Mouse (Mus musculus): Measurements from ENCODE around the gene Siah1a. TPM values are rescaled to one million over a fixed set of nuclear protein-coding genes. Genes with fewer than 3 reads are reported as not detected.

The Siah1a gene
- total and polyA plus RNA-seq, 3 experiments, result 11.5 to 16.3 (median 15.6) TPM

DNA sequence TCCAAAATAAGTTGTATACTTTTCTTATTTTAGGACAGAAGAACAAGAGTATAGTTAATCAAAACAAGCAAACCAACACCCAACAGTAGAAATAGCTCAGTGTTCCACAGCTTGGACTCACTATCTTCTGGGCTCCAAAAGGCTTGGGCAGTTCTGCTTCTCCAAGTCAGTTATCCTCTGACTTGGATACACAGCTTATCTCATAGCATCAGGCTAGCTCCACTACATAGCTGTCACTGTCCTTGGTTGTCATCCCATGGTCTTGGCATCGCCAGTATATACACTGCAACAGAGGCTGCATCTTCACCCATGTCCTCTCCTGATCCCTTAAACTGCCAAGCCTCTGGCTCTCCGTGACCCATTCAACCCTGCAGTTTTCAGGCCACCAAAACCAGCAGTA is 50.0 kb downstream of the Siah1a start:
- WGBS, result 98% methylated on average over 2 of the region's 2 CpGs
- no peak overlapping the region for H3K27ac ChIP-seq
- H3K27me3 ChIP-seq (ENCODE audit: control insufficient read depth, insufficient read depth, low read length), result no peaks in the 10 kb centered on the region
- H3K79me2 ChIP-seq (replicated peaks; ENCODE audit: control insufficient read depth, insufficient read depth, low read length), result no peaks in the 10 kb centered on the region; the same call in 1 of the 2 replicates
- no peak overlapping the region for H3K9ac ChIP-seq (ENCODE audit: low read depth, low read length)
- TF ChIP-seq EP300 (IDR thresholded peaks at IDR 0.05; ENCODE audit: insufficient read depth, low read depth, low read length) (no peak), POLR2A (IDR thresholded peaks at IDR 0.05; ENCODE audit: insufficient read depth, low read depth, low read length) (no peak), CTCF (IDR thresholded peaks at IDR 0.05) (no peak)
- no peaks in the 10 kb centered on the region for H3K36me3 ChIP-seq (ENCODE audit: control insufficient read depth, insufficient read depth, low read length)
- H3K4me3 ChIP-seq, result no peak overlapping the region
- H3K4me1 ChIP-seq (ENCODE audit: control insufficient read depth, insufficient read depth, low read length), result peaks cover 5% of the 10 kb centered on the region; the same call in 1 of the 2 replicates
- intact Hi-C loops (cut with DNase I), result no loop called here
- no peak for DNase-seq

DNA sequence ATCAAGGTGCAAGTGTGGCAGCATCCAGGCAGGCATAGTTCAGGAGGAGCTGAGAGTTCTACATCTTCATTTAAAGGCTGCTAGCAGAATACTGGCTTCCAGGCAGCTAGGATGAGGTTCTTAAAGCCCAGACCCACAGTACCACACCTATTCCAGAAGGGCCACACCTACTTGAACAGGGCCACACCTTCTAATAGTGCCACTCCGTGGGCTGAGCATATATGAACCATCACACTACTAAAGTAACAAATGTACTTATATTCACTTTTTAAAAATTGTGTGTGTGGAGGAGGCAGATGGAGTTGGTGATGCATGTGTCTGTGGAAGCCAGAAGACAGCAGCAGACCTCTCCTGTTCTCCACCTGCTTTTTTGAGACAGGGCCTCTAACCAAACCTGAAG is 51.7 kb downstream of the Siah1a start:
- H3K79me2 ChIP-seq (replicated peaks; ENCODE audit: control insufficient read depth, insufficient read depth, low read length), result no peaks in the 10 kb centered on the region; the same call in 1 of the 2 replicates
- TF ChIP-seq CTCF (IDR thresholded peaks at IDR 0.05) (no peak), POLR2A (IDR thresholded peaks at IDR 0.05; ENCODE audit: insufficient read depth, low read depth, low read length) (no peak), EP300 (IDR thresholded peaks at IDR 0.05; ENCODE audit: insufficient read depth, low read depth, low read length) (no peak)
- H3K27me3 ChIP-seq (ENCODE audit: control insufficient read depth, insufficient read depth, low read length), result no peaks in the 10 kb centered on the region
- no peak overlapping the region for H3K4me3 ChIP-seq
- no peak overlapping the region for H3K27ac ChIP-seq
- H3K36me3 ChIP-seq (ENCODE audit: control insufficient read depth, insufficient read depth, low read length), result no peaks in the 10 kb centered on the region
- DNase-seq, result no peak
- peaks cover 3% of the 10 kb centered on the region; the same call in 1 of the 2 replicates for H3K4me1 ChIP-seq (ENCODE audit: control insufficient read depth, insufficient read depth, low read length)
- intact Hi-C loops (cut with DNase I), result no loop called here
- H3K9ac ChIP-seq (ENCODE audit: low read depth, low read length), result no peak overlapping the region
- WGBS, result 75% methylated on average over 1 of the region's 1 CpGs

DNA sequence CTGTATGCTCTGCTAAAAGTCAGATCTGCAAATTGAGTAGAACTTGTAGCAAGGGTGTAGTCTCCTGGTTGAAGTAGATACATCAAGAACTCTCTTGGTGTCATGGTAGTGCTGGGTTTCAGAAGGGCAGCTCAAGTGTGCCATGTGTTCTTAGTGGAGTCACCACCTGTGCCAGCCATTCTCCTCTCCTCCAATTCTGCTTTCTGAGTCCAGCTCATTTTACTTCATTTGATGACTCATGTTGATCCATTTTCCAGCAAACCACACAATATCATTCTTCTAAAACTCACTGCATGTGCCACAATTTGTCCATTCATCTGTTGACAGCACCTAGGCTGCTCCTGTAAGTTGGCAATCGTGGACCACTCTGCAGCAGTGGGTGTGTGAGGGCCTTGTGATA is 53.6 kb downstream of the Siah1a start:
- Histone ChIP-seq H3K9ac (ENCODE audit: low read depth, low read length) (no peak overlapping the region), H3K36me3 (ENCODE audit: control insufficient read depth, insufficient read depth, low read length) (no peaks in the 10 kb centered on the region), H3K27ac (no peak overlapping the region), H3K27me3 (ENCODE audit: control insufficient read depth, insufficient read depth, low read length) (no peaks in the 10 kb centered on the region), H3K79me2 (replicated peaks; ENCODE audit: control insufficient read depth, insufficient read depth, low read length) (no peaks in the 10 kb centered on the region; the same call in 1 of the 2 replicates), H3K4me1 (ENCODE audit: control insufficient read depth, insufficient read depth, low read length) (no peaks in the 10 kb centered on the region), H3K4me3 (no peak overlapping the region)
- intact Hi-C loops (cut with DNase I), result no loop called here
- 94% methylated on average over 1 of the region's 1 CpGs for WGBS
- TF ChIP-seq POLR2A (IDR thresholded peaks at IDR 0.05; ENCODE audit: insufficient read depth, low read depth, low read length) (no peak), EP300 (IDR thresholded peaks at IDR 0.05; ENCODE audit: insufficient read depth, low read depth, low read length) (no peak), CTCF (IDR thresholded peaks at IDR 0.05) (no peak)
- no peak for DNase-seq

DNA sequence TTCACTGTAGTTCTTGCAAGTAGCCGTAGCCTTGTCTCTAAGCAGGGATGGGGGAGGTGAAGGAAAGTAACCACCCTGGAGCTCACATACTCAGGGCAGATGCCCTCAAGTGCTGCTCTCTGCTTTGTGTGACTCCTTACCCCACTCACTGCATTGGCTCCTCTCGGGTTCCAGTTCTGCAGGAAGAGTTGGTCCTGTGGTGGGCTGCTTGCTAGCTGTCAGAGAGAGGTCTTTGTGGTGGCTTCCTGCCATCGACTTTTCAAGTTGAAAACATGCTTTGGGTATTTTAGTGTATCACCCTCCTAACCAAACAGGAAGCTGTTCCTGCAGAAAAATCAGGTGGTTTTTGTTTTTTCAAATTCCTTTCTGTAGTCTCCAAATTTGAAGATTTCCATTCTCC is 59.1 kb downstream of the Siah1a start:
- Histone ChIP-seq H3K27ac (no peak overlapping the region), H3K79me2 (replicated peaks; ENCODE audit: control insufficient read depth, insufficient read depth, low read length) (no peaks in the 10 kb centered on the region), H3K27me3 (ENCODE audit: control insufficient read depth, insufficient read depth, low read length) (no peaks in the 10 kb centered on the region), H3K4me1 (ENCODE audit: control insufficient read depth, insufficient read depth, low read length) (no peaks in the 10 kb centered on the region), H3K4me3 (no peak overlapping the region), H3K36me3 (ENCODE audit: control insufficient read depth, insufficient read depth, low read length) (no peaks in the 10 kb centered on the region), H3K9ac (ENCODE audit: low read depth, low read length) (no peak overlapping the region)
- TF ChIP-seq EP300 (IDR thresholded peaks at IDR 0.05; ENCODE audit: insufficient read depth, low read depth, low read length), result no peak
- TF ChIP-seq CTCF (IDR thresholded peaks at IDR 0.05), result no peak
- TF ChIP-seq POLR2A (IDR thresholded peaks at IDR 0.05; ENCODE audit: insufficient read depth, low read depth, low read length), result no peak
- 58% methylated on average over 3 of the region's 3 CpGs for WGBS
- intact Hi-C loops (cut with DNase I), result no loop called here
- no peak for DNase-seq

Other genes with a start within 250 kb of the Siah1a start
- gene Abcc12, start 165.2 kb downstream of the Siah1a start, total RNA-seq (2021), result not detected
- gene Abcc12, start 165.2 kb downstream of the Siah1a start, polyA plus RNA-seq (2012; rRNA removed), result 0.10 TPM in 1 of 2 replicates, not detected in the other
- gene Lonp2, start 121.9 kb downstream of the Siah1a start, total RNA-seq (2021), result 10 to 100 TPM; 69.9 to 81.5 TPM
- gene Lonp2, start 121.9 kb downstream of the Siah1a start, polyA plus RNA-seq (2012; rRNA removed), result 53.4 and 55.3 TPM in 2 replicates
- 1 to 10 TPM; 2.8 to 3.1 TPM for gene Gm10638, start 235 bp downstream of the Siah1a start, total RNA-seq (2021)
- 0.73 and 2.0 TPM in 2 replicates for gene Gm10638, start 235 bp downstream of the Siah1a start, polyA plus RNA-seq (2012; rRNA removed)
- 10 to 100 TPM; 17.1 to 18.1 TPM for gene N4bp1, start 139.3 kb upstream of the Siah1a start, total RNA-seq (2021)
- gene N4bp1, start 139.3 kb upstream of the Siah1a start, polyA plus RNA-seq (2012; rRNA removed), result 8.9 and 12.7 TPM in 2 replicates

Data from heart, adult 2 months (tissue).